Mouse (Mus musculus) forebrain, embryonic 11.5 days (tissue): ENCODE measurements at regions not wholly inside any gene's neighbourhood (a gene's known extent, or its start where the extent isn't known, plus 50 kb on each side); places are given as distances from the start of the nearest gene placed in this dataset.

ENCODE experiments used
- ATAC-seq: fragments of 200-750 bp; cut with Nextera tagmentation; replicated peaks from 2 replicates; pipeline ENCODE4 v1.8.0; 2017; ENCODE audit warnings: moderate TSS enrichment; ENCODE audit not compliant: low FRiP score
- DNase-seq: peaks from one replicate; pipeline ENCODE4 v3.0.0-alpha.2; 2017; ENCODE audit warnings: low spot score
- H3K27ac ChIP-seq: fragments of 300-500 bp; sonication (generic); 2 replicates; pipeline ENCODE4 v1.5.1; 2014; ENCODE audit warnings: low read depth, low read length
- H3K27me3 ChIP-seq: fragments of 300-500 bp; sonication (generic); 2 replicates; pipeline ENCODE4 v1.6.1; 2014; ENCODE audit warnings: mild to moderate bottlenecking, low read length, mixed read lengths; ENCODE audit not compliant: control insufficient read depth, insufficient read depth
- H3K36me3 ChIP-seq: fragments of 300-500 bp; sonication (generic); 2 replicates; pipeline ENCODE4 v1.6.1; 2014; ENCODE audit warnings: mild to moderate bottlenecking, low read length, moderate library complexity, mixed read lengths; ENCODE audit not compliant: control insufficient read depth, insufficient read depth
- H3K4me1 ChIP-seq: fragments of 300-500 bp; sonication (generic); replicated peaks from 2 replicates; pipeline ENCODE4 v1.6.1; 2014; ENCODE audit warnings: low read length, mixed read lengths; ENCODE audit not compliant: control insufficient read depth, insufficient read depth
- H3K4me2 ChIP-seq: fragments of 300-500 bp; sonication (generic); 2 replicates; pipeline ENCODE4 v1.6.1; 2014; ENCODE audit warnings: low read depth, mild to moderate bottlenecking, low read length, moderate library complexity, mixed read lengths; ENCODE audit not compliant: severe bottlenecking
- H3K4me3 ChIP-seq: fragments of 300-500 bp; sonication (generic); 2 replicates; pipeline ENCODE4 v1.5.1; 2014; ENCODE audit warnings: low read depth, low read length
- H3K9ac ChIP-seq: fragments of 300-500 bp; sonication (generic); 2 replicates; pipeline ENCODE4 v1.6.1; 2014; ENCODE audit warnings: low read length
- H3K9me3 ChIP-seq: fragments of 300-500 bp; sonication (generic); 2 replicates; pipeline ENCODE4 v1.6.1; 2016; ENCODE audit warnings: low read length, mixed read lengths; ENCODE audit not compliant: control insufficient read depth
- WGBS: fragments of 180-500 bp; shearing (Covaris S2); extraction: QIAGEN DNeasy Blood & Tissue Kit; methylation state at CpG from one replicate; pipeline ENCODE4 v1.1.7; 2014; 5-methylcytosine and 5-hydroxymethylcytosine counted together

DNA sequence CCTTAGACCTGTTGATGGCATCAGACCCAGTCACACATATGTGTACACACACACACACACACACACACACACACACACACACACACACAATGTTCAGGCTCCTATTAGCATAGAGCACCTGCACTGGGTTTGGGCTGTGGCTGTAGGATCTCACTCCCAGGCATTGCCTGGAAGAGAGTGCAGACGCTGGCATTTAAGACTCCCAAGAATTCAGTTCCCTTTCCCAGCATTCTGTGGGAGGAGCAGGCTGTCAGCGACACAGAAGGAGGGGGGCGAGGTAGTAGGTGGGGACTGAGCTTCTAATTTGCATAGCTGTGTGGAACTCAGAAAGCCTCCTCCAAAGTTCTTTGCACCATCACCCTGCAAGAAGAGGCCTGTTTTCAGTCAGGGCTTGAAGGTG is 374.2 kb upstream of the Fam49b start:
- no peaks in the 10 kb centered on the region for H3K27me3 ChIP-seq
- DNase-seq = peak; percentile 58
- WGBS = 4% methylated on average over 3 of the region's 3 CpGs
- no peak overlapping the region for H3K4me3 ChIP-seq
- peak; percentile 84 for ATAC-seq
- no peaks in the 10 kb centered on the region; the same call in 1 of the 2 replicates for H3K4me1 ChIP-seq
- no peak overlapping the region for H3K4me2 ChIP-seq
- H3K36me3 ChIP-seq = no peaks in the 10 kb centered on the region
- no peak overlapping the region for H3K9ac ChIP-seq
- no peak overlapping the region for H3K27ac ChIP-seq
- H3K9me3 ChIP-seq = no peaks in the 10 kb centered on the region

DNA sequence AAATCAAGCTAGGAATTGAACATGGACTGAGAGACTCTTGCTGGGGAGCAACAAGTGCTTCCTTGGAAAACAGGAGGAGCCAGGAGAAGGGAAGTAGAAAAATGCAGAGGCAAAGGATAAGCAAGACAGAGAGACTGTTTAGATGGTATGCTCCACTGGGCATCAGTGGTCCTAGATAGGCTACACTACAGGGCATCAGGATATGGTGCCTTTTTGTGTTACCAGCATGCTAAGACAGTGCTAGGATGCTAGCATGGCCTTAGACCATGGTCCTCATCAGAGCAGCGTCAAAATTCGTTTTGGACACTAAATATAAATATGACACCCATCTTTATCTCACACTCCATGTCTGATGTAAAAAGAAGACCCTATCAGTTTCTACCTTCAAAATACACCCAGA is 374.6 kb upstream of the Fam49b start:
- no peak overlapping the region for H3K9ac ChIP-seq
- no peak overlapping the region for H3K4me2 ChIP-seq
- no peaks in the 10 kb centered on the region; the same call in 1 of the 2 replicates for H3K4me1 ChIP-seq
- 100% methylated on average over 2 of the region's 2 CpGs for WGBS
- H3K27ac ChIP-seq = no peak overlapping the region
- ATAC-seq (peak; percentile 30; the same call in 1 of the 2 replicates), DNase-seq (no peak)
- no peaks in the 10 kb centered on the region for H3K9me3 ChIP-seq
- H3K27me3 ChIP-seq = no peaks in the 10 kb centered on the region
- H3K36me3 ChIP-seq = no peaks in the 10 kb centered on the region
- no peak overlapping the region for H3K4me3 ChIP-seq

DNA sequence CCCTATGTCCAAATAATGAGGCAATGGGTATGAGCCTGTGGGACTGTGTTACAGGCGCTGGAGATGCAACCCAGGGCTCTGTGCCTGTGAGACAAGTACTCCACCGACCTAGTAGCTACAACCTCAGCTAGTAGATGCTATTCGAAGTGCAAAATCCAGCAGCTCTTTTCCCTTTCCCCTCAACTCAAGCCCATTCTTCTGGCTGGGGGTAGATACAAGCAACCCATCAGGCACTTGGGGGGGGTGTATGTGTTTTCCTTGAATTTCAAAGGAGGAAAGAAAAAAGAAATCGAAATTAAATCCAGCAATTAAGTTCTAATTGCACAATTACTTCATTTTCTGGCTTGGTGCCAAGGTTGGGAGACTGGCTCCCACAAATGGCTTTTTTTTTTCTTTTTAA is 372.4 kb upstream of the Gm21798 start:
- Histone ChIP-seq H3K36me3 (no peaks in the 10 kb centered on the region), H3K4me1 (no peaks in the 10 kb centered on the region), H3K27me3 (no peaks in the 10 kb centered on the region), H3K4me3 (no peak overlapping the region), H3K9me3 (no peaks in the 10 kb centered on the region), H3K4me2 (no peak overlapping the region), H3K27ac (no peak overlapping the region), H3K9ac (no peak overlapping the region)
- DNase-seq (no peak), ATAC-seq (peak; percentile 53; the same call in 1 of the 2 replicates)
- 77% methylated on average over 4 of the region's 4 CpGs for WGBS

DNA sequence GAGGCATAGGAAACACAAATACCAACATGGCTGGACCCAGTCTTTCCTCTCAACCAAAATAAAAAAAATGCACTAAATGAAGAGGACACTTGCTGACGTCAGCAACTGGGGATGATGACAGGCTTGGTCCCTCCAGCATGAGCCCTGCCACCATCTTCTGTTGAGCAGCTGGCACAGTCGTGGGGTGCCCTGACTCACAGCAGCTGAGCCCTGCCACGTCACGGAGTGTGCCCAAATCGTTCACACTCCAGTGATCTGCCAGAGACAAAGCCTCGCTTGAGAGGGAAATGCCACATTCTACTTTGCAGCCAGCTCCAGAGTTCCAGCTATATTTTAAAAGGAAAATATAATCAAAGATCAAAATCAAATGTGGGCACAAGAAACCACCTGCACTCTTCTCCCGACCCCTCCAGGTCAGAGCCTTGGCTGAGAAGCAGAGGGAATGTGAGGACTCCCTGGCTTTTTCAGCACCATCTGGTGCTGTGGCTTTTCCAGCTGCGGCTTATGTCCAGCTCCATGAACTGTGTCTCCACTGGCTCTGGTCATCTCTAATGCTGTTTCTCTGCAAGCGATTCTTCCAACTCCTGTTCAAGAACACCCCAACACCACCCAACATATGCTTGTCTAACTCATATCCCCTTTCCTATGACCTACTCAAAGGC is 371.0 kb upstream of the Gm21798 start:
- Histone ChIP-seq H3K9ac (no peak overlapping the region), H3K36me3 (no peaks in the 10 kb centered on the region), H3K27ac (no peak overlapping the region), H3K4me1 (no peaks in the 10 kb centered on the region), H3K4me3 (no peak overlapping the region), H3K27me3 (no peaks in the 10 kb centered on the region), H3K9me3 (no peaks in the 10 kb centered on the region), H3K4me2 (no peak overlapping the region)
- DNase-seq (no peak), ATAC-seq (no peak)
- WGBS = 78% methylated on average over 9 of the region's 9 CpGs

DNA sequence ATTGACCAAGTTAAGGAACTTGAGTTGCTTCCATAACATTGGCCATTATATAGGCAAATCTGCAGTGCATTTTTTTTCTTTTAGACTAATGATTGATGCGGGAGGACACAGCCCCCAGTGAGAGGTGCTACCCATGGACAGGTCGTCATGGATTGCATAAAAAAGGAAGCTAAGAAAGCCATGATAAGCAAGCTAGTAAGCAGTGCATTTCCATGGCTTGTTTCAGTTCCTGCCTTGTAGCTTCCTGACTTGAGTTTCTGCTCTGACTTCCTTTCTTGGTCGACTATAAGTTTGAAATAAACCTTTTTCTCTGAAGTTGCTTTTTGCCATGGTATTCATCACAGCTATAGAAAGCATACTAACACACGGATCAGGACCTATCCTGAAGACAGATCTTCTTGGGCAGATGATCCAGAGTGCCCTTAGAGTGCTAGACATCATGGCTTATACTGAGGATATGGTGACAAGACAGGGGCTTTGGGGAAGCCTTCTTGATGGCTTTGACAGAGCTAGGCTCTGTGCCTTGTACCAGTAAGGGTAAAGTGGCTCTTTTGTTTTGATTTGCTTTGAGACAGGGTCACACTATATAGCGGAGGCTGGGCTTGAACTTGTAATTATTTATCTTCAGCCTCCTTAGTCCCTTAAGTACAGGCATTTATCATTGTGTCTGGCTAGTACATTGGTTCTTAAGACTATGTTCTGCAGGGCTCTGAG is 370.1 kb upstream of the Gm21798 start:
- no peak overlapping the region for H3K9ac ChIP-seq
- no peaks in the 10 kb centered on the region for H3K9me3 ChIP-seq
- H3K4me1 ChIP-seq = no peaks in the 10 kb centered on the region
- H3K27ac ChIP-seq = no peak overlapping the region
- DNase-seq = no peak
- ATAC-seq = no peak
- no peak overlapping the region for H3K4me3 ChIP-seq
- no peak overlapping the region for H3K4me2 ChIP-seq
- WGBS = 81% methylated on average over 5 of the region's 5 CpGs
- no peaks in the 10 kb centered on the region for H3K27me3 ChIP-seq
- H3K36me3 ChIP-seq = no peaks in the 10 kb centered on the region

DNA sequence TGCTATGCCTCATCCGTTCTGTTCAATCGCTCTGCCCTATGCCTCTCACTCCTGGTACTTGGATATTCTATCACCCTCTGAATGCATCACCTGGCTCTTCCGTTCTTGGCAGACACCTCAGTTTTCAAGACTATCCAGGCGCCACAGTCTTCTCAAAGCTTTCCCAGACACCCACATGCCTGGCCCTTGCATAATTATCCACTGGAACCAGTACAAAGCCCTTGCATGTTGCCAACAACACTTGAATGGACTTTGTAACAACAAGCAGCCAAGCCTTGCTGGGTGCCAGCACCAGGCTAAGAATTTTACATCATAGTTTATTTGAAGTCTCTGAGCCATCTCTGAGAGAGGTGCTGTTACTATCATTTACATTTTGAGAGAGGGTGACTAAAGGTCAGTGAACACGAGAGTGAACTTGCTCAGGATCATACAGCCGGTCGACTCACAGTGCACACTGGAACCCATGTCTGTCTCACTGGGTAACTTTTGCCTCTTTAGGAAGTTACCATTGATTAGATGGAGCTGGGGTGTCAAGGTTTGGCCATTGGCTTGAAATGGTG is 368.8 kb upstream of the Gm21798 start:
- Histone ChIP-seq H3K4me3 (no peak overlapping the region), H3K27ac (no peak overlapping the region), H3K9me3 (no peaks in the 10 kb centered on the region), H3K9ac (no peak overlapping the region), H3K4me1 (no peaks in the 10 kb centered on the region), H3K27me3 (no peaks in the 10 kb centered on the region), H3K36me3 (no peaks in the 10 kb centered on the region), H3K4me2 (no peak overlapping the region)
- 87% methylated on average over 7 of the region's 7 CpGs for WGBS
- ATAC-seq = no peak
- DNase-seq = no peak

DNA sequence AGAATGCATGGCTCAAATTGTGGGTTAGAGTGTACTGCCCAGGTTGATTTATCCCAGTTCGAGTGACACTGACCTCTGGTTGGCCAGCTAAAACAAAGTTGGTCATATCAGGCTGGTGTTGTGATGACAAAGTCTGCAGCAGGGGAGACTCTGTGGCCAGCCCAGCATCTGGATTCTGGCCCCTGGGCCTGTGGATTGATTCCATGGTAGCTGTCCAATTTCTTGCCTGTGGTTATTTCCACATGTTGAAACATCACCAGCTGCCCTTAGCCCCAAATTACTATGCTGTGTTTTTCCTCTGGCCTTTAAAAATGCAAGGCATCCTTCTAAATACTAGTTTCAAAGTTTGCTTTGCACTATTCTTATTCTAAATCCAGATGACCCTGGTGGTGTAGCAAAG is 346.8 kb upstream of the Gm21798 start:
- H3K9ac ChIP-seq = no peak overlapping the region
- DNase-seq (no peak), ATAC-seq (no peak)
- no peak overlapping the region for H3K27ac ChIP-seq
- no peak overlapping the region for H3K4me3 ChIP-seq
- H3K36me3 ChIP-seq = no peaks in the 10 kb centered on the region
- no peaks in the 10 kb centered on the region for H3K4me1 ChIP-seq
- no peak overlapping the region for H3K4me2 ChIP-seq
- H3K27me3 ChIP-seq = no peaks in the 10 kb centered on the region
- H3K9me3 ChIP-seq = no peaks in the 10 kb centered on the region
- WGBS = 96% methylated on average over 1 of the region's 1 CpGs

DNA sequence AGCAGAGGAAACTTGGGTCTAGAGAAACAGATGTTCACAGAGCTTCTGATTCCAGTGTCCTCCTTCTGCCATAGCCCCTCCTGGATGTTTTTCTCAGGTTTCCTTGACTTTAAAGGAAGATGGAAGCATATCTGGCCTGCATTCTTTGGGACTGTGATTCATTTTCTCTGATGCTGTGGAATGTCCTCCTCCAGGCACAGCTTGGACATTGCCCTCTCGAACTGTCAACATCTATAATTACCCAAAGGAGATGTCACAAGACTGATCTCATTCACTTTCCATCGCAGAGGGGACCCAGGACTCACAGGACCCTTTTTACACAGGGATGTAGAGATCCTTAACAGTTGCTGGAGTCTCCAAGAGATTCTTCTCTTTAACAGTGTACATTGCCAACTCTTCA is 345.9 kb upstream of the Gm21798 start:
- Histone ChIP-seq H3K4me1 (no peaks in the 10 kb centered on the region), H3K9ac (no peak overlapping the region), H3K9me3 (no peaks in the 10 kb centered on the region), H3K27ac (no peak overlapping the region), H3K4me3 (no peak overlapping the region), H3K27me3 (no peaks in the 10 kb centered on the region), H3K4me2 (no peak overlapping the region), H3K36me3 (no peaks in the 10 kb centered on the region)
- no peak for ATAC-seq
- DNase-seq = no peak
- WGBS = 70% methylated on average over 2 of the region's 2 CpGs
